Mouse (Mus musculus) stomach, embryonic 16.5 days (tissue): ENCODE measurements around the gene Gm28845. TPM values are rescaled to one million over a fixed set of nuclear protein-coding genes. Genes with fewer than 3 reads are reported as not detected.

Experiments used
- ATAC-seq: fragments of 200-750 bp; cut with Nextera tagmentation; 2 replicates; pipeline ENCODE4 v1.8.0; 2017; ENCODE audit warnings: moderate number of reproducible peaks, moderate TSS enrichment; ENCODE audit not compliant: insufficient read depth, low FRiP score
- H3K27ac ChIP-seq: fragments of 300-500 bp; sonication (generic); 2 replicates; pipeline ENCODE4 v1.5.1; 2014; ENCODE audit warnings: low read length
- H3K27me3 ChIP-seq: fragments of 300-500 bp; sonication (generic); 2 replicates; pipeline ENCODE4 v1.6.1; 2014; ENCODE audit warnings: low read length, control low read depth, mixed read lengths; ENCODE audit not compliant: control insufficient read depth, insufficient read depth
- H3K36me3 ChIP-seq: fragments of 300-500 bp; sonication (generic); 2 replicates; pipeline ENCODE4 v1.6.1; 2014; ENCODE audit warnings: low read length; ENCODE audit not compliant: control insufficient read depth, insufficient read depth
- H3K4me1 ChIP-seq: fragments of 300-500 bp; sonication (generic); 2 replicates; pipeline ENCODE4 v1.6.1; 2014; ENCODE audit warnings: low read length, control low read depth, mixed read lengths; ENCODE audit not compliant: control insufficient read depth, insufficient read depth
- H3K4me2 ChIP-seq: fragments of 300-500 bp; sonication (generic); 2 replicates; pipeline ENCODE4 v1.6.1; 2014; ENCODE audit warnings: low read depth, low read length, mixed read lengths
- H3K4me3 ChIP-seq: fragments of 300-500 bp; sonication (generic); replicated peaks from 2 replicates; pipeline ENCODE4 v1.5.1; 2014; ENCODE audit warnings: mild to moderate bottlenecking, low read length
- H3K9ac ChIP-seq: fragments of 300-500 bp; sonication (generic); 2 replicates; pipeline ENCODE4 v1.6.1; 2014; ENCODE audit warnings: low read length
- H3K9me3 ChIP-seq: fragments of 300-500 bp; sonication (generic); replicated peaks from 2 replicates; pipeline ENCODE4 v1.6.1; 2016; ENCODE audit warnings: low read length, control low read depth; ENCODE audit not compliant: control insufficient read depth
- WGBS: fragments of 180-500 bp; shearing (Covaris S2); extraction: QIAGEN DNeasy Blood & Tissue Kit; methylation state at CpG from one replicate; pipeline ENCODE4 v1.1.7; 2014; 5-methylcytosine and 5-hydroxymethylcytosine counted together
- polyA plus RNA-seq: library from polyadenylated mRNA; unstranded; fragments of >200 nt; fragmentation: Nextera tagmentation; extraction: Ambion mirVana; gene quantifications from 2 replicates; pipeline ENCODE4 v1.2.1, GENCODE M21; 2015

Gm28845 gene
- polyA plus RNA-seq = not detected in 2 replicates

DNA sequence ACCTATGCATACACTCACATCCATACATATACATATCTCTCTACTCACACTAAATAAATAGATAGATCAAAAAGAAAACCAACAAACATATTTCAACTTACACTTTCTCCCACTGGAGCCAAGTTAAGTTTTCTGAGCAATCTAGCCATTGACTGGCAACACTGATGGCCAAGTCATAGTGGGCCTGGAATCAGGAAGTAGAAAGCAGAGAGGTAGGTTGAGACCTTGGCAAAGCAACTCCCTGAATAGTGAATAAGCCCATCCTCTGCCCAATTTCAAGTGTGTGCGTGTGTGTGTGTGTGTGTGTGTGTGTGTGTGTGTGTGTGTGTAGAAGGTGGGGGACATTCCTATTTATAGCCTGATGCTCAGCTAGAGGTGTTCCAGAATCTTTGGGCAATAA, at the start of gene Gm28845:
Gene Gm28845, minus strand, starts transcription at position 121 of the 400 bp plus-strand sequence.
- Histone ChIP-seq H3K4me1 (no peaks in the 10 kb centered on the region), H3K4me3 (no peak within 1 kb of the TSS), H3K9me3 (no peaks in the 10 kb centered on the region), H3K36me3 (no peaks in the 10 kb centered on the region), H3K27me3 (no peaks in the 10 kb centered on the region), H3K27ac (peak within 1 kb of the TSS; percentile 82), H3K9ac (no peak within 1 kb of the TSS), H3K4me2 (no peak within 1 kb of the TSS)
- WGBS = 93% methylated on average over 1 of the region's 1 CpGs
- no peak for ATAC-seq

DNA sequence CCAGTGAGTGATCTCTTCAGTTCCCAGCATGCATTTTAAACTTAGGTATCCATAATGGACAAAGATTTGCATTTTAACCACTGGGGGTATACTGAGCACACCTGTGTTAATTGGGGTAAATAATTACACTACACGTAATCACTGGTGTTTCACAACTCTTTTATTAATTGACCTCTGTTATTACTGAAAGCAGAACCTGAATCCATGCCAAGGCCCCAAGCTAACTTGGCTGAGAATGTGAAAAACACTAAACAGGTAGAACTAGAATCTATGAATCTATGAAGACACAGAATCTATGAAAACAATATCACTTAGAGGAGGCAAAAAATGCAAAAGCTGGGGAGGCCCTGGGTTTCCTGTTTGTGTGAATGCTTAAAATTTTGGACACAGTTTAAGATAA, 48.1 kb upstream of the Gm28845 start:
- Histone ChIP-seq H3K9me3 (no peaks in the 10 kb centered on the region), H3K4me3 (no peak overlapping the region), H3K4me1 (no peaks in the 10 kb centered on the region), H3K36me3 (peaks cover 44% of the 10 kb centered on the region), H3K9ac (no peak overlapping the region), H3K27ac (no peak overlapping the region), H3K4me2 (no peak overlapping the region), H3K27me3 (no peaks in the 10 kb centered on the region)
- no peak for ATAC-seq
- 89% methylated on average over 1 of the region's 1 CpGs for WGBS

DNA sequence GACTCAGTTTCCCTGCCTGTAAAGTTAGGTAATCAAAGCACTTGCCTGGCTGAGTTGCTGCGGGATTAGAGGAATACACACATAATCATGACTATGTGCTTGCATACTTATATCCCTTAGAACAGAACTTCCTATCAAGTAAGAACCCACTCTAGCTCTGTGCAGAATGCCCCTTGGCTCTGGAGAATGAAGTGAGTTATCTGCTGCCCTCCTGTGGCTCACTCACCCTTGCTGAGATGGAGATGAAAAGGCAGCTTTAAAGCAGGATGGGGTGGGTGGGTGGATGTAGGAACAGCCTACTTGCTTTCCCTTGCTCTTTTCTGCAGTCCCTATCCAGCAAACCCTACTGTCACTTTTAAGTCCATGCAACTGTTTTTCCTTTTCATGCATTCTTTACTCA, 42.9 kb upstream of the Gm28845 start:
- Histone ChIP-seq H3K27me3 (no peaks in the 10 kb centered on the region), H3K9me3 (no peaks in the 10 kb centered on the region), H3K36me3 (peaks cover 37% of the 10 kb centered on the region), H3K27ac (no peak overlapping the region), H3K4me1 (no peaks in the 10 kb centered on the region), H3K4me2 (no peak overlapping the region), H3K9ac (no peak overlapping the region), H3K4me3 (no peak overlapping the region)
- no peak for ATAC-seq
- 96% methylated on average over 1 of the region's 1 CpGs for WGBS

DNA sequence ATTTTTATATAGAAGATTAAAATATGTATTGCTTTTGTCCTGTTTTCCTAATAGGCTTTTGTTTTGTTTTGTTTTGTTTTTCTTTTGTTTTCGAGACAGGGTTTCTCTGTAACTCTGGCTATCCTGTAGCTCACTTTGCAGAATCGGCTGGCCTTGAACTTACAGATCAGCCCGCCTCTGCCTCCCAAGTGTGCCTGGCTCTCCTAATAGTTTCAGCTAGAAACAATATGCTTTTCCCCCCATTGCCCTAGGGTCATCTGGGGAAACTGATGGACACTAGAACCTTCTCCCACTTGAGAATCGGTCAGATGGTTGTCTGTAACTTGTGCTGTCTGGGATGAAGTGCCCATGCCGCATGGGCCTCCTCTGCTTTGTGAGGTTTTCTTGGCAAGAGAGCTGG, 36.8 kb upstream of the Gm28845 start:
- Histone ChIP-seq H3K4me3 (no peak overlapping the region), H3K36me3 (0 out of 2 replicates have a peak, but pooled peaks cover 10% of the 10 kb centered on the region), H3K4me1 (no peaks in the 10 kb centered on the region), H3K27ac (no peak overlapping the region), H3K4me2 (no peak overlapping the region), H3K9ac (no peak overlapping the region), H3K9me3 (no peaks in the 10 kb centered on the region), H3K27me3 (no peaks in the 10 kb centered on the region)
- ATAC-seq = no peak
- 81% methylated on average over 5 of the region's 5 CpGs for WGBS

DNA sequence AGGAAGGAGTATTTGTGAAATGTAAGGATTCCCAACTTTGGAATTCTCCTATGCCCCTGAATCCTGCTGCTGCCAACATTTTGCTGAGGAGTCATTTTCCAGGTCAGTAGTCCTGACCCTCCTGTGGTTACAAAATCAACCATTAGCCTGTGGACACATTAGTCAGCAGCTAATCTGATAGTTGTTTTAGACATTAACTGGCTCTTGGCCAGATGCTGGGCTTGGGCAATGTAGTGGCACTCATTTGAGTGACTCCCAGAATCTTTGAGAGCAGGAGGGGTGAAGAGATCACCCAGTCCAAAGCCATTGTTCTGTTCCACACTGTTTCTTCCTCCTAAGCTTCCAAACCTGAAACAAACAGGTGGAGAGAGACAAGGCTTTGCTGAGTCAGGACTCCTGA, 35.5 kb upstream of the Gm28845 start:
- Histone ChIP-seq H3K4me2 (no peak overlapping the region), H3K9me3 (no peaks in the 10 kb centered on the region), H3K4me3 (no peak overlapping the region), H3K36me3 (0 out of 2 replicates have a peak, but pooled peaks cover 2% of the 10 kb centered on the region), H3K9ac (no peak overlapping the region), H3K27me3 (no peaks in the 10 kb centered on the region), H3K4me1 (no peaks in the 10 kb centered on the region), H3K27ac (no peak overlapping the region)
- no peak for ATAC-seq

DNA sequence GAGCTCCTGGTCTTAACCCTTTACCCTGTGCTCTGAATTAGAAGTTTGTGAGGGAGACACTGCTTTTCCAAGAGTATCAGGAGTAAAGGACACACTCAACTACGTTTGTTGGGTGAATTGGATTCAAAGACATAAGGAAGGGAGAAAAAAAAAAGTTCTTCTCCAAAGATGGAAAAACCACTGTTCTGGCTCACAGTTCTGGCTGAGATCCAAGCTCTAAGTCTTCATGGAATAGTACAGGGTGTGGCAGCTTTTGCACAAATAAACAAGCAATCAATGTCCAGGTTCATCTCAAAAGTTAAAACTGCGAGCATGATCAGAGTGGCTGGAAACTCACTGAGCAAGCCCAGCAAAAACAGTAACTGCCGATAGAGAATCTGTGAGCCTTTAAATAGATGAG, 28.6 kb upstream of the Gm28845 start:
- Histone ChIP-seq H3K4me2 (no peak overlapping the region), H3K4me3 (no peak overlapping the region), H3K9me3 (no peaks in the 10 kb centered on the region), H3K27ac (no peak overlapping the region), H3K36me3 (no peaks in the 10 kb centered on the region), H3K27me3 (no peaks in the 10 kb centered on the region), H3K4me1 (no peaks in the 10 kb centered on the region), H3K9ac (no peak overlapping the region)
- no peak for ATAC-seq
- 71% methylated on average over 3 of the region's 3 CpGs for WGBS

DNA sequence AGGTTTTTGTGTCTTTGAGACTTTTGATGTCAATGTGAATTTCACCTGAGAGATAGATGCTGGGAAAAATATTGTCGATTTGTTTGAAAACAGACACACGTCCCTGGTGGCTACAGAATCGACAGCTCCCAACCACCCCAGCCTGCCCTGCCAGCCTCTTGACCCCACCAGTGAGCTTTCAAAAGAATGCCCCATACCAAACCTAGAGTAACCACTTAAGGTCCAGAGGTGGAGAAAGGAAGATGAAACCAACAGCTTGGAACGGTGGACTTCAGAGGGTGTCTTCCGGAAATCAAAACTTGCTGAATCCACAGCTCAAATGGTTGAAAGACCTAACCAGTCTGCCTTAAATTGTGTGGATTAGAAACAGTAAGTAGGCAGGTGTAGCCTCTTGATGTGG, 28.0 kb upstream of the Gm28845 start:
- Histone ChIP-seq H3K36me3 (no peaks in the 10 kb centered on the region), H3K4me2 (no peak overlapping the region), H3K4me1 (no peaks in the 10 kb centered on the region), H3K9me3 (0 out of 2 replicates have a peak, but pooled peaks cover under 1% of the 10 kb centered on the region), H3K27ac (no peak overlapping the region), H3K27me3 (no peaks in the 10 kb centered on the region), H3K4me3 (no peak overlapping the region), H3K9ac (no peak overlapping the region)
- no peak for ATAC-seq
- WGBS = 89% methylated on average over 5 of the region's 5 CpGs

DNA sequence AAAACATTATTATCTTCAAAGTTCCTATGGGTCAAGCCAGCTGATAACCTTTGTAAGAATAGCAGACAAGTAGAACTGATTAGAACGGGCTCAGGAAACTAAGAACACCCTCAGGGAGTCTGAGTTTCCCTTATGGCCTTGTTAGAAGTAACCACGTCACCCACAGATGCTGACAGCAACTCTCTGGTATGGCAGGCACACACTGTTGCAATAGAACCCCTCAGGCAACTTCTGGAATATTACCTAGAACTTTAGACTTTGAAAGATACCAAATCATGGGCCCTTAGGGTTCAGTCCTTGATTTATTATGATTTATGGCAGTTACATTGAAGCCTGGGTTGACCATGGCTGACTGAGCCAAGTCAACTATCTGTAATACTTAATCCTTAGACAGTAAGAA, 27.2 kb upstream of the Gm28845 start:
- no peak overlapping the region for H3K4me3 ChIP-seq
- H3K36me3 ChIP-seq = no peaks in the 10 kb centered on the region
- WGBS = 28% methylated on average over 2 of the region's 2 CpGs
- H3K9ac ChIP-seq = no peak overlapping the region
- no peaks in the 10 kb centered on the region for H3K4me1 ChIP-seq
- no peak overlapping the region for H3K4me2 ChIP-seq
- no peak for ATAC-seq
- no peak overlapping the region for H3K27ac ChIP-seq
- H3K9me3 ChIP-seq = 0 out of 2 replicates have a peak, but pooled peaks cover 4% of the 10 kb centered on the region
- no peaks in the 10 kb centered on the region for H3K27me3 ChIP-seq

DNA sequence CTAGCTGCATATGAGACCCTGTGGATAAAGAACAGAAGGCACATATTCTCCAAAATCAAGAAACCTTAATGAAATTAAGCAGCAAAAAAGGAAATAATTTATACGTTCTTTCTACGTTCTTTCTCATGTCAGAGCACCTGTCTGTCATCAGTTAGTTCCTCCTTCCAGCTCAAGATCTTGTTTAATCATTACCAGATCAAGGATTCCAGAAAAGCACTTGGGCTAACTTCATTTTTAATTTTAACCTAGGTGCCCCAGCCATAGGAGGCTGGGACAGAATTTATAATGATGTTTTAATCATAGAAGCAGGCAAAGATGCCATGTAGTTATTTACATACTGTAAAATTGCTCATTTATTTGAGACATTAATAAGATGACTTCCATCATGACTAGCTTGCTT, 25.4 kb upstream of the Gm28845 start:
- no peak for ATAC-seq
- no peak overlapping the region for H3K27ac ChIP-seq
- H3K27me3 ChIP-seq = no peaks in the 10 kb centered on the region
- H3K9me3 ChIP-seq = 0 out of 2 replicates have a peak, but pooled peaks cover 4% of the 10 kb centered on the region
- no peak overlapping the region for H3K4me3 ChIP-seq
- H3K9ac ChIP-seq = no peak overlapping the region
- H3K4me2 ChIP-seq = no peak overlapping the region
- H3K4me1 ChIP-seq = no peaks in the 10 kb centered on the region
- H3K36me3 ChIP-seq = no peaks in the 10 kb centered on the region
- WGBS = 75% methylated on average over 2 of the region's 2 CpGs

DNA sequence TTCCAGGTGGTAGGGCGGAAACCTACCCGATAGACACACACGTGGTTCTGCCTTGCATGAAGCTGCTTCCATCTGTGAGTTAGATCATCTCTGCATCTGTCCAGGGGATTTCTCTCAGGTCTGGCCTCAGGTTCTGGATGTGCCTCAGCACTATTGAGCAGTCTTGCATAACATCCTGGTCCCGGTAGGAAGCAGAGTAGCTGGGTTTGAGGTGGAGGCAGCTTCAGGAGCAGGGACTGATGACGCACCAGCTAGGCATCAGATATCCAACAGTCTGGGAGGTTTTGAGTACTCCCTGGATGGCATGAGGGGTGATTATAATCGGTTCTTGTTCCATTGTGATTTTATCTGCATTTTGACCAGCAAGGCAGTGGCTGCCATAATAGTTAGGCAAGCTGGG, 18.2 kb upstream of the Gm28845 start:
- Histone ChIP-seq H3K4me1 (no peaks in the 10 kb centered on the region), H3K36me3 (no peaks in the 10 kb centered on the region), H3K9me3 (0 out of 2 replicates have a peak, but pooled peaks cover 4% of the 10 kb centered on the region), H3K9ac (no peak overlapping the region), H3K27me3 (no peaks in the 10 kb centered on the region), H3K27ac (no peak overlapping the region), H3K4me2 (no peak overlapping the region), H3K4me3 (no peak overlapping the region)
- ATAC-seq = no peak
- 83% methylated on average over 6 of the region's 6 CpGs for WGBS
